ENCODE assay signal across 14 mouse cellular contexts in the genomic region with DNA sequence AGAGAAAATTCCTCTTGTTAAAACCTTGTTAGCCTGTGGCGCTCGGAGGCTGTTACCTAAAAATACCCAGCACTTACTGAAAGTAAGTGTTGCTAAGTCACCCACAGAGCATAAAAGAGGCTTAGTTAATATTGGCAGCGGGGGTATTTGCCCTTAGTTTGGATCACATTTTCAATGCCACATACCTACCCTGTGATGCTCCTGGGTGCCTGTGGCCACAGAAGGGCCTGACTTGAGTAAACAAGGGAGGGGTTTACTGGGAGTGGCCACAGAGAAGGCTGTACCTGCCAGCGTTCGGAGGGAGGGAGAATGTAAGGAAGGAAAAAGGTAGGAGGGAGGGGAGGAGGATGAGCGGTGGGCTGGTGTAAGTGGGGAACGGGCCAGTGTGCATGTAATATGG.
"Had no signal": no experiment of that assay in that cellular context is flagged by ENCODE, and none has a peak within 500 bp of the region (broad histone marks: within the 10 kb centered on the region; RNA-seq: fewer than 3 reads in every experiment).

No protein-coding gene starts in this region.

- ATAC-seq: hindbrain, postnatal 0 days; midbrain, embryonic 15.5 days had no signal

- H3K9me3 ChIP-seq: hindbrain, embryonic 13.5 days; kidney, embryonic 15.5 days; limb, embryonic 15.5 days; megakaryocyte, embryonic 14.5 days; midbrain, embryonic 15.5 days; neural tube, embryonic 13.5 days had no signal

- H3K9ac ChIP-seq: hindbrain, embryonic 13.5 days; kidney, embryonic 15.5 days; limb, embryonic 15.5 days; midbrain, embryonic 15.5 days; neural tube, embryonic 13.5 days had no signal

- H3K4me2 ChIP-seq: hindbrain, embryonic 13.5 days; kidney, embryonic 15.5 days; limb, embryonic 15.5 days; midbrain, embryonic 11.5 days; midbrain, embryonic 15.5 days; neural tube, embryonic 13.5 days had no signal

- H3K4me3 ChIP-seq: hindbrain, embryonic 13.5 days; kidney, embryonic 15.5 days; limb, embryonic 15.5 days; megakaryocyte, embryonic 14.5 days; midbrain, embryonic 15.5 days; neural tube, embryonic 13.5 days had no signal

- H3K4me1 ChIP-seq: midbrain, embryonic 15.5 days had no signal

- H3K27me3 ChIP-seq: hindbrain, embryonic 13.5 days; kidney, embryonic 15.5 days; limb, embryonic 15.5 days; megakaryocyte, embryonic 14.5 days; midbrain, embryonic 15.5 days; neural tube, embryonic 13.5 days had no signal

- H3K27ac ChIP-seq: hindbrain, embryonic 13.5 days; hindbrain, postnatal 0 days; kidney, embryonic 15.5 days; limb, embryonic 15.5 days; macrophage; midbrain, embryonic 15.5 days; neural tube, embryonic 13.5 days had no signal

- H3K36me3 ChIP-seq: hindbrain, embryonic 13.5 days; kidney, embryonic 15.5 days; limb, embryonic 15.5 days; midbrain, embryonic 15.5 days had no signal

- DNase-seq: kidney, adult 2 months; kidney, postnatal 14 days; layer of hippocampus, postnatal 36 days; right cerebral cortex, postnatal 25 days; thymus, postnatal 4 days had no signal
